Mouse (Mus musculus) forebrain, embryonic 13.5 days (tissue): ENCODE data around the gene Ptprn2. TPM values are rescaled to one million over a fixed set of nuclear protein-coding genes. Genes with fewer than 3 reads are reported as not detected.

Experiments used
- ATAC-seq: fragments of 200-750 bp; cut with Nextera tagmentation; 2 replicates; pipeline ENCODE4 v1.8.0; 2017
- H3K27ac ChIP-seq: fragments of 300-500 bp; sonication (generic); 2 replicates; pipeline ENCODE4 v1.5.1; 2015; ENCODE audit warnings: inconsistent platforms, mild to moderate bottlenecking, moderate library complexity
- H3K27me3 ChIP-seq: fragments of 300-500 bp; sonication (generic); 2 replicates; pipeline ENCODE4 v1.6.1; 2015; ENCODE audit warnings: mild to moderate bottlenecking, inconsistent platforms
- H3K36me3 ChIP-seq: fragments of 300-500 bp; sonication (generic); 2 replicates; pipeline ENCODE4 v1.6.1; 2015; ENCODE audit warnings: mild to moderate bottlenecking, inconsistent platforms; ENCODE audit not compliant: poor library complexity, severe bottlenecking
- H3K4me1 ChIP-seq: fragments of 300-500 bp; sonication (generic); 2 replicates; pipeline ENCODE4 v1.6.1; 2015; ENCODE audit warnings: inconsistent platforms
- H3K4me2 ChIP-seq: fragments of 300-500 bp; sonication (generic); 2 replicates; pipeline ENCODE4 v1.6.1; 2015; ENCODE audit warnings: inconsistent platforms, mild to moderate bottlenecking, moderate library complexity
- H3K4me3 ChIP-seq: fragments of 300-500 bp; sonication (generic); 2 replicates; pipeline ENCODE4 v1.5.1; 2015; ENCODE audit warnings: mild to moderate bottlenecking, inconsistent platforms
- H3K9ac ChIP-seq: fragments of 300-500 bp; sonication (generic); 2 replicates; pipeline ENCODE4 v1.6.1; 2015; ENCODE audit warnings: mild to moderate bottlenecking, inconsistent platforms
- H3K9me3 ChIP-seq: fragments of 300-500 bp; sonication (generic); replicated peaks from 2 replicates; pipeline ENCODE4 v1.6.1; 2016; ENCODE audit warnings: inconsistent platforms
- WGBS: fragments of 180-500 bp; shearing (Covaris S2); methylation state at CpG from one replicate; pipeline ENCODE4 v1.1.7; 2015; 5-methylcytosine and 5-hydroxymethylcytosine counted together
- polyA plus RNA-seq: library from polyadenylated mRNA; unstranded; fragments of >200 nt; fragmentation: Nextera tagmentation; extraction: Ambion mirVana; gene quantifications from 2 replicates; pipeline ENCODE4 v1.2.1, GENCODE M21; 2015

Gene Ptprn2
- polyA plus RNA-seq, 1 experiment from 2014 or later: 6.6 TPM

DNA sequence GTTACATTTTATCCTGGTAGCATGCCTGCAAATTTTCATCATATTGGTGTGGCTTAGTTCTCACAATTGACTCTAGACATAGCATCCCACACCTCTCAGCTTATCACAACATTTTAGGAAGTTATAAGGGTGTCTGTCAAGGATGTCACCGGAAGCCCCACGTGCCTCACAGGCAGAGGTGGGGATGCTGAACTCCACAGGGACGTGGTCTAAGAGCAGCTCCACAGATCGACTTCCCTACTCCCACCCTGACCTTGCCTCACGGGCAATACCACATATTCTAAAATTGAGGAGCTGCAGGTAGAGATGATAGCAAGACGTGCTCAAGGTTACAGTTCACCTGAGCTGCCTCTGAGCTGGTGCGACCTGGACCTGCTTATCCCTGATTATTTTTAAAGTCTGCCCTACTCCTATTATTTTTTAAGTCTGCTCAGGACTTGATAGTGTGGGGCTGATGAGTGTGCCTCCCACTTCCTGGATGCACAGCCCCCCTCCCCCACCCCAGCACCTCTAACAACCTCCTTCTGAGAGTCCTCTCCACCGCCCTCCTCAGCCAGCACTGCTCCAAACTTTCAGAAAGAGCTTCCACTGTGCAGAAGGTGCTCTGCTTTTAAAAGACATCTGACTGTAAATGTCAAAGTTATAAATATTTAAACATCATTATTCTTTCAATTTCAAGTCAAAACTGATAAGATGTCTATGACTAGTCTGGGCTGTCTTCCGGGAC lies 672.3 kb downstream of the Ptprn2 start:
- Histone ChIP-seq H3K4me2 (peak overlapping the region; percentile 68), H3K27me3 (peaks cover 75% of the 10 kb centered on the region), H3K9ac (peak overlapping the region; percentile 73), H3K27ac (no peak overlapping the region; the same call in 1 of the 2 replicates), H3K36me3 (no peaks in the 10 kb centered on the region; the same call in 1 of the 2 replicates), H3K9me3 (no peaks in the 10 kb centered on the region), H3K4me1 (peaks cover 59% of the 10 kb centered on the region), H3K4me3 (peak overlapping the region; percentile 73)
- no peak for ATAC-seq
- WGBS: 14% methylated on average over 9 of the region's 9 CpGs

DNA sequence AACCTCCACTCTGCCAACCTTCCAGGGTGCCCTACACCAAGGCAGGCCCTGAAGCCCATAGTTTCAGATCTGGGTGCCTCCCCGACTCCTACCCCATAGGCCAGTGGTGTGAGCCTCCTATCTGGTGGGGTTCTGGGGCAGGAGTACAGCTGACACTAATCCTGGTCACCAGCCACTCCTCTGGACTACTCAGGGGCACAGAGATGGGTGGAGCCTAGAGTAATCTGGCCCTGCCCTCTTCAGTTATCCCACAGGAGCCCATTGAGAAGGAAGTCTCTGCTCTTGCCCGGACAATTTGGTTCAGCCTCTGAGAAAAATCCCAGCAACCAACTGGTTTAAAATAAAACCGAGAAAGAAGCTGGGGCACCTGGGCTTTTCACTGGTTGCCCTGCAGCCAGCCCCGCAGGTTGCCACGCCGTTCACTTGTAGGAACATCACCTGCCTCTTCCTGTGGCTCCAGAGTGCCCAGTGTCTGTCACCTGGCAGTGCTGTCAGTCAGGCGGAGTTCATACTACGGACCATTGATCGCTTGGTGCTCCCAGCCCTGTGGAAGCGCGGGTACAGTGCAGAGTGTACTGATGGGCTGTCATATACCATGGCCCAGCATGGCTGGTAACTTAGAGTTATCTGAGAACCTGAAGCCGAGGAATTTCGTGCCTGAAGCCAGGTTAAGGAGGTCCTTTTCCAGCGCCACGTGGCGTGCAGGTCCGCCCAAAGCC lies 673.6 kb downstream of the Ptprn2 start:
- Histone ChIP-seq H3K4me1 (peaks cover 66% of the 10 kb centered on the region), H3K9me3 (no peaks in the 10 kb centered on the region), H3K36me3 (no peaks in the 10 kb centered on the region; the same call in 1 of the 2 replicates), H3K4me2 (peak overlapping the region; percentile 68), H3K27ac (peak overlapping the region; percentile 93), H3K4me3 (peak overlapping the region; percentile 73), H3K9ac (peak overlapping the region; percentile 73), H3K27me3 (peaks cover 73% of the 10 kb centered on the region)
- 12% methylated on average over 17 of the region's 17 CpGs for WGBS
- ATAC-seq: peak; percentile 19; the same call in 1 of the 2 replicates

GRCm38 (mm10) chr12:117159669-117160210 lies 674.2 kb downstream of the Ptprn2 start:
- Histone ChIP-seq H3K27ac (peak overlapping the region; percentile 93), H3K4me3 (peak overlapping the region; percentile 73), H3K9ac (peak overlapping the region; percentile 73), H3K9me3 (no peaks in the 10 kb centered on the region), H3K4me1 (peaks cover 71% of the 10 kb centered on the region), H3K4me2 (peak overlapping the region; percentile 68), H3K27me3 (peaks cover 70% of the 10 kb centered on the region), H3K36me3 (no peaks in the 10 kb centered on the region; the same call in 1 of the 2 replicates)
- no peak for ATAC-seq
- WGBS: 4% methylated on average over 15 of the region's 15 CpGs

GRCm38 (mm10) chr12:117160211-117160891 lies 674.8 kb downstream of the Ptprn2 start:
- under 1% methylated on average over 29 of the region's 30 CpGs for WGBS
- H3K9me3 ChIP-seq: no peaks in the 10 kb centered on the region
- peak overlapping the region; percentile 68 for H3K4me2 ChIP-seq
- peaks cover 70% of the 10 kb centered on the region for H3K27me3 ChIP-seq
- H3K4me1 ChIP-seq: peaks cover 74% of the 10 kb centered on the region
- peak overlapping the region; percentile 73 for H3K4me3 ChIP-seq
- H3K36me3 ChIP-seq: no peaks in the 10 kb centered on the region; the same call in 1 of the 2 replicates
- ATAC-seq: peak; percentile 44
- peak overlapping the region; percentile 73 for H3K9ac ChIP-seq
- H3K27ac ChIP-seq: peak overlapping the region; percentile 93

- H3K27me3 ChIP-seq: peaks cover 76% of the 10 kb centered on the region
- no peaks in the 10 kb centered on the region for H3K9me3 ChIP-seq
- no peak overlapping the region for H3K9ac ChIP-seq
- peak overlapping the region; percentile 22; the same call in 1 of the 2 replicates for H3K4me2 ChIP-seq
- H3K4me1 ChIP-seq: peaks cover 91% of the 10 kb centered on the region
- no peak overlapping the region for H3K4me3 ChIP-seq
- WGBS: 46% methylated on average over 3 of the region's 3 CpGs
- H3K27ac ChIP-seq: peak overlapping the region; percentile 25; the same call in 1 of the 2 replicates
- ATAC-seq: no peak
- no peaks in the 10 kb centered on the region; the same call in 1 of the 2 replicates for H3K36me3 ChIP-seq
These were observed 676.7 kb downstream of the Ptprn2 start for GRCm38 (mm10) chr12:117162180-117162579.

DNA sequence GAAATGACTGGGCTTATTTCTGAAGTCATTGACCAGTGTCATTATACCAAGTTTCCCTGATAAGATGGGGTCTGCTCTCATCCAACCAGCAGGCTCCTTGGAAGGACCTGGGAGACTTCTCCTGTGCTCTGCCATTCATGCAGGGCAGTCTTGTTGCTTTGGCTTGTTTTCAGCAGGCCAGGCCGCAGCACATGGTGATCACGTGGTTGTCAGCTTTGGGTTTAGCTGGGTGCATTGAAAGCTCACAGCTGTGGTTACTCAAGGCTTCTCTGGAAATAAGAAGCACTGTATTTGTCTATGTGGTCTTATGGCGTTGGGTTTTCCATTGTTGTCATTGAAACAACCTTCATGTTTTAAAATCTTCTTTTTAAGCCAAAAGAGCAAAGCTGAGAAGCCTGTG lies 678.3 kb downstream of the Ptprn2 start:
- Histone ChIP-seq H3K4me2 (no peak overlapping the region), H3K36me3 (peaks cover 4% of the 10 kb centered on the region; the same call in 1 of the 2 replicates), H3K27ac (no peak overlapping the region), H3K4me3 (no peak overlapping the region), H3K4me1 (peaks cover 93% of the 10 kb centered on the region), H3K9me3 (no peaks in the 10 kb centered on the region), H3K9ac (no peak overlapping the region), H3K27me3 (peaks cover 74% of the 10 kb centered on the region)
- 33% methylated on average over 3 of the region's 3 CpGs for WGBS
- ATAC-seq: peak; percentile 26; the same call in 1 of the 2 replicates

DNA sequence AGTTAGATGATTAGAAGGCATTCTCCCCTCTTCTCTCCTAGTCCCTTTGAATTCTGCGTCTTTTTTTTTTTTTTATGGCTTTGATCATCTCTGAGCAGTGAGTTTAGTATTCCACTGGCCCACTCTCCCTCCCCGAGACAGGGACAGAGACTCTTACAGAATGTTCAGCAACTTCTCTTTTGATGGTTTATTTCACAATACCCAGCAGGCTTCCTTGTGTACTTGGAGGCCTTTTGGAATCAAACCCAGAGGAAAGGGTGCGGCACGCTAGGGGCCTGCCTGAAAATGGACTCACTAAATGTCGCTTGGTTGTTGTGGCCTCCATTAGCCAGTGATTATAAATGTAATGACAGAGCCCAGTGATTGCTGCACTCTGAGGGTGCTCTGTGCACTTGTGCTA lies 680.7 kb downstream of the Ptprn2 start:
- Histone ChIP-seq H3K9me3 (no peaks in the 10 kb centered on the region), H3K4me1 (peaks cover 91% of the 10 kb centered on the region), H3K36me3 (peaks cover 8% of the 10 kb centered on the region), H3K4me2 (0 out of 2 replicates have a peak overlapping the region, but pooled peaks have one; percentile 18), H3K27me3 (peaks cover 80% of the 10 kb centered on the region), H3K9ac (no peak overlapping the region), H3K4me3 (no peak overlapping the region), H3K27ac (0 out of 2 replicates have a peak overlapping the region, but pooled peaks have one; percentile 0)
- ATAC-seq: no peak
- 37% methylated on average over 5 of the region's 5 CpGs for WGBS

DNA sequence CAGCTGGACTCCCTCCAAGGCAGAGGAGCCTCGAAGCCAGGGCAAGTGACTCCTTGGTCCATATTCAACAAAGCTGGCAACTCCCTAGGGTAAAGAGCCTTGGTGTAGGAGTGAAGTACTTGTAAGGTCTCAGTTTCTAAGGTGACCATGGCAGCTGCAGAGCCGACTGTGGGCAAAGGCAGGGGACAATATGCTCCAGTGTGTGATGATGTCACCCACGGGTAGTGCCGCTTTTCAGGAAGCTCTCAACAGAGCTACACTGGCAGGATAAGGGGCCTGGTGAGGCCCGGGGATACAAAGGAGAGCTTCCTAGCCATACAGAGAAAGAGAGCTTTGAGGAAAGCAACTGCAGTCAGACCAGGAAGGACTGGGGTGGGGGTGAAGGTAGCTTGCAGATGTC lies 684.1 kb downstream of the Ptprn2 start:
- WGBS: 20% methylated on average over 5 of the region's 5 CpGs
- no peaks in the 10 kb centered on the region for H3K9me3 ChIP-seq
- no peak overlapping the region for H3K4me3 ChIP-seq
- ATAC-seq: no peak
- peaks cover 8% of the 10 kb centered on the region; the same call in 1 of the 2 replicates for H3K36me3 ChIP-seq
- H3K4me1 ChIP-seq: peaks cover 92% of the 10 kb centered on the region
- H3K4me2 ChIP-seq: peak overlapping the region; percentile 12
- H3K9ac ChIP-seq: 0 out of 2 replicates have a peak overlapping the region, but pooled peaks have one; percentile 41
- H3K27ac ChIP-seq: peak overlapping the region; percentile 59
- H3K27me3 ChIP-seq: peaks cover 76% of the 10 kb centered on the region

GRCm38 (mm10) chr12:117172529-117172884 lies 687.0 kb downstream of the Ptprn2 start:
- ATAC-seq: no peak; the same call in 1 of the 2 replicates
- peaks cover 8% of the 10 kb centered on the region; the same call in 1 of the 2 replicates for H3K36me3 ChIP-seq
- H3K9ac ChIP-seq: peak overlapping the region; percentile 52
- 7% methylated on average over 2 of the region's 2 CpGs for WGBS
- H3K4me2 ChIP-seq: peak overlapping the region; percentile 40
- H3K9me3 ChIP-seq: no peaks in the 10 kb centered on the region
- peaks cover 96% of the 10 kb centered on the region for H3K4me1 ChIP-seq
- peak overlapping the region; percentile 93 for H3K27ac ChIP-seq
- H3K4me3 ChIP-seq: no peak overlapping the region
- peaks cover 57% of the 10 kb centered on the region for H3K27me3 ChIP-seq

DNA sequence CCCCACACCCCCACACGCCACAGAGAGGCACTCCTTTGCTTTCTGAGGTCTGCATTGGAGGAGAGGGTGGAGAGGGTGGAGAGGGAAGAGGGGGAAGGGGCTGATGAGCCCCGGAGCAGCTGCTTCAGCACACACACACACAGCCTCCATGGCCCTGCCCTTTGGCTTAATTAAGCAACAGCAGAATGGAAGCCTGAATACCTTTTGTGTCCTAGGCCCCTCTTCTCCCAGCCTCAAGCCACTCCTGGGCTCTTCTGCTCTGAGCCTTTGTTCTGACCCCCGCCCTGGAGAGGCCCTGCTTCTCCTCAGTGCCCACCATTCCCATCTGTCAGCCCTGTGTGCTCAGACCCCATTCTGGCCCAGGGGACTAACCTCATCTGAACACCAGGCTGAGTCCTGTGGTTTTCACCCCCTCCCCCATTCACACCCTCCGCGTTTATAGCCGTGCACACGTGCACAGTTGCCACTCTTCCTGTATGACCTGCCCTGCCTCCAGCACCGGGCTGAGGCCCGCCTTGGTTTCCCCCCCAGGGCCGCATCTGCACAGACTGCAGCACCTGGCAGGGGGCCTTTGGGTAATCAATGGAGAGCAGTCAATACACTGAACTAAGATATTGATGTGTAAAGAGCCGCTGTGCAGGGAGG lies 687.5 kb downstream of the Ptprn2 start:
- Histone ChIP-seq H3K9me3 (no peaks in the 10 kb centered on the region), H3K27ac (peak overlapping the region; percentile 93), H3K4me3 (peak overlapping the region; percentile 4; the same call in 1 of the 2 replicates), H3K9ac (peak overlapping the region; percentile 52), H3K27me3 (peaks cover 52% of the 10 kb centered on the region), H3K4me1 (peaks cover 94% of the 10 kb centered on the region), H3K36me3 (peaks cover 8% of the 10 kb centered on the region; the same call in 1 of the 2 replicates), H3K4me2 (peak overlapping the region; percentile 40)
- peak; percentile 80 for ATAC-seq
- WGBS: 4% methylated on average over 11 of the region's 11 CpGs

GRCm38 (mm10) chr12:117174189-117174588 lies 688.7 kb downstream of the Ptprn2 start:
- H3K4me2 ChIP-seq: peak overlapping the region; percentile 40; the same call in 1 of the 2 replicates

More at GRCm38 (mm10) chr12:117174189-117174588, 688.7 kb downstream of the Ptprn2 start:
- 22% methylated on average over 3 of the region's 3 CpGs for WGBS
- Histone ChIP-seq H3K36me3 (peaks cover 4% of the 10 kb centered on the region; the same call in 1 of the 2 replicates), H3K27ac (peak overlapping the region; percentile 93), H3K9ac (peak overlapping the region; percentile 52), H3K27me3 (peaks cover 42% of the 10 kb centered on the region), H3K4me3 (no peak overlapping the region), H3K4me1 (peaks cover 86% of the 10 kb centered on the region), H3K9me3 (no peaks in the 10 kb centered on the region)
- no peak for ATAC-seq
